Mouse (Mus musculus) heart, embryonic 12.5 days (tissue): ENCODE measurements at regions not wholly inside any gene's neighbourhood (a gene's known extent, or its start where the extent isn't known, plus 50 kb on each side); places are given as distances from the start of the nearest gene placed in this dataset.

Experiments
- ATAC-seq: fragments of 200-750 bp; cut with Nextera tagmentation; 2 replicates; pipeline ENCODE4 v1.8.0; 2017; ENCODE audit warnings: moderate TSS enrichment, moderate library complexity; ENCODE audit not compliant: insufficient number of reproducible peaks, low FRiP score
- H3K27ac ChIP-seq: fragments of 300-500 bp; sonication (generic); 2 replicates; pipeline ENCODE4 v1.5.1; 2016; ENCODE audit warnings: mild to moderate bottlenecking, moderate library complexity; ENCODE audit not compliant: poor library complexity, severe bottlenecking
- H3K27me3 ChIP-seq: fragments of 300-500 bp; sonication (generic); replicated peaks from 2 replicates; pipeline ENCODE4 v1.6.1; 2016; ENCODE audit warnings: mild to moderate bottlenecking, moderate library complexity
- H3K36me3 ChIP-seq: fragments of 300-500 bp; sonication (generic); 2 replicates; pipeline ENCODE4 v1.6.1; 2016; ENCODE audit warnings: mild to moderate bottlenecking, moderate library complexity
- H3K4me1 ChIP-seq: fragments of 300-500 bp; sonication (generic); replicated peaks from 2 replicates; pipeline ENCODE4 v1.6.1; 2016; ENCODE audit warnings: mild to moderate bottlenecking
- H3K4me2 ChIP-seq: fragments of 300-500 bp; sonication (generic); 2 replicates; pipeline ENCODE4 v1.6.1; 2016; ENCODE audit warnings: mild to moderate bottlenecking, moderate library complexity
- H3K4me3 ChIP-seq: fragments of 300-500 bp; sonication (generic); 2 replicates; pipeline ENCODE4 v1.5.1; 2016; ENCODE audit warnings: mild to moderate bottlenecking
- H3K9ac ChIP-seq: fragments of 300-500 bp; sonication (generic); 2 replicates; pipeline ENCODE4 v1.6.1; 2016; ENCODE audit warnings: mild to moderate bottlenecking, moderate library complexity
- H3K9me3 ChIP-seq: fragments of 300-500 bp; sonication (generic); replicated peaks from 2 replicates; pipeline ENCODE4 v1.6.1; 2016; ENCODE audit warnings: mild to moderate bottlenecking, moderate library complexity
- WGBS: fragments of 180-500 bp; shearing (Covaris S2); methylation state at CpG from one replicate; pipeline ENCODE4 v1.1.7; 2016; 5-methylcytosine and 5-hydroxymethylcytosine counted together

DNA sequence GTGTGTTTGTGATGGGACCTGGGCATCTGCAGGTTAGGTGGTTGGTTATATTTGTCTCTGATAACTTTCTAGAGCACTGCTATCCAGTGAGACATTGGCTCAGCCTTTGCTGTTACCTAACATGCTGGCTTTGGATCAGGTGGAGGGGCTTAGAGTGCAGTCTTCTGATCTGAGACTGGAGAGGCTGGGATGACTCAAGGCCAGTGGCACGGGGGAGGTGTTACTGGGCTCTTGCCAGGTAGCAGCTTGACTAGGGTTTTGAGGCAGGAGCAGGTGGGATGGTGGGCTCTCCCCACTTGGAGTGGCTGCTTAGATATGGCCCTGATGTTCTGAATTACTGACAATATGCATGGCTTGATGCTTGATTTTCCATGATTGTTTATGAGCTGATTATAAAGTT is 236.0 kb downstream of the Zfp704 start:
- Histone ChIP-seq H3K9ac (no peak overlapping the region), H3K36me3 (no peaks in the 10 kb centered on the region), H3K4me3 (no peak overlapping the region), H3K4me1 (no peaks in the 10 kb centered on the region), H3K4me2 (no peak overlapping the region), H3K9me3 (peaks cover 7% of the 10 kb centered on the region; the same call in 1 of the 2 replicates), H3K27ac (no peak overlapping the region), H3K27me3 (no peaks in the 10 kb centered on the region)
- ATAC-seq: no peak
- 76% methylated on average over 1 of the region's 1 CpGs for WGBS

- H3K4me1 ChIP-seq: no peaks in the 10 kb centered on the region
- no peak overlapping the region for H3K27ac ChIP-seq
- WGBS: 77% methylated on average over 2 of the region's 2 CpGs
- no peak overlapping the region for H3K4me2 ChIP-seq
- no peak overlapping the region for H3K4me3 ChIP-seq
- ATAC-seq: no peak
- no peaks in the 10 kb centered on the region for H3K36me3 ChIP-seq
- H3K9ac ChIP-seq: no peak overlapping the region
- no peaks in the 10 kb centered on the region for H3K27me3 ChIP-seq
- H3K9me3 ChIP-seq: peaks cover 2% of the 10 kb centered on the region; the same call in 1 of the 2 replicates
These were observed 239.8 kb downstream of the Zfp704 start for GRCm38 (mm10) chr3:9370096-9370495.

DNA sequence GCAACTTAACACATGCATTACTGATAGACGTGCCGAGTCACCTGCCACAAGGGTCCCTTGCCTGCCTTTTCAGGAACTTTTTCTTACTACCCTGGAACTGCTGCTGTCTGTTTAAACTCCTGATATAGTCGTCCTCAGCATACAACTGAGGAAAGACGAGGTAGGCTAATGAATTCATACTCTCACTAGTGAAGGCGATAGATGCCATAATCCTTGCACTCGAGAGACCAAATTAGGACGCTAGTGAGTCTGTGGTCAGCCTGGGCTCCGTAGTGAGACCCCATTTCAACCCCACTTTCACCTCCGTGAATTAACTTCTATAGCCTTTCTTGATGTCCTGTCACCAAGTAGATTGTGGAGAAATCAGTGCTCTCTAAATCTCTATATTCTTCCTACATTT is 244.1 kb downstream of the Zfp704 start:
- no peak for ATAC-seq
- H3K36me3 ChIP-seq: no peaks in the 10 kb centered on the region
- H3K4me2 ChIP-seq: no peak overlapping the region
- H3K27me3 ChIP-seq: no peaks in the 10 kb centered on the region
- 66% methylated on average over 9 of the region's 9 CpGs for WGBS
- no peaks in the 10 kb centered on the region; the same call in 1 of the 2 replicates for H3K4me1 ChIP-seq
- H3K9ac ChIP-seq: no peak overlapping the region
- H3K27ac ChIP-seq: no peak overlapping the region
- peaks cover 2% of the 10 kb centered on the region; the same call in 1 of the 2 replicates for H3K9me3 ChIP-seq
- no peak overlapping the region for H3K4me3 ChIP-seq

DNA sequence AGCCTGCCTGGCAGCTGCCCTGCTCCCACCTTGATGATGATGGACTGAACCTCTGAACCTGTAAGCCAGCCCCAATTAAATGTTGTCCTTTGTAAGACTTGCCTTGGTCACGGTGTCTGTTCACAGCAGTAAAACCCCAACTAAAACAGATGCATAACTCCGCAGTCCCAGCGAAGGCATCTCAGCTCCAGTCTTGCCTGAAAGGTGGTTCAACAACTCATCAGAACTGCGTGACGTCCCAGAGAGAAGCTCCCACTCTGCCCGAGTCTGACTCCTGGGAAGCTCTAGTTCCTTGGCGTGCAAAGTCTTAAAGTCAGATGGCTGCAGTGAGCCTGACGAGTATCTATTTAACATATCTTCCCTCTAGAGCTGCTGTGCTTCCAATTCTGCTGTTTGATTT is 250.7 kb downstream of the Zfp704 start:
- Histone ChIP-seq H3K4me2 (no peak overlapping the region), H3K4me1 (peaks cover 10% of the 10 kb centered on the region), H3K27me3 (no peaks in the 10 kb centered on the region), H3K4me3 (no peak overlapping the region), H3K9me3 (0 out of 2 replicates have a peak, but pooled peaks cover 5% of the 10 kb centered on the region), H3K27ac (no peak overlapping the region), H3K36me3 (no peaks in the 10 kb centered on the region), H3K9ac (no peak overlapping the region)
- 91% methylated on average over 8 of the region's 8 CpGs for WGBS
- ATAC-seq: no peak

GRCm38 (mm10) chr3:9358111-9358510 is 251.8 kb downstream of the Zfp704 start:
- no peak for ATAC-seq
- H3K27ac ChIP-seq: no peak overlapping the region
- 52% methylated on average over 12 of the region's 12 CpGs for WGBS

DNA sequence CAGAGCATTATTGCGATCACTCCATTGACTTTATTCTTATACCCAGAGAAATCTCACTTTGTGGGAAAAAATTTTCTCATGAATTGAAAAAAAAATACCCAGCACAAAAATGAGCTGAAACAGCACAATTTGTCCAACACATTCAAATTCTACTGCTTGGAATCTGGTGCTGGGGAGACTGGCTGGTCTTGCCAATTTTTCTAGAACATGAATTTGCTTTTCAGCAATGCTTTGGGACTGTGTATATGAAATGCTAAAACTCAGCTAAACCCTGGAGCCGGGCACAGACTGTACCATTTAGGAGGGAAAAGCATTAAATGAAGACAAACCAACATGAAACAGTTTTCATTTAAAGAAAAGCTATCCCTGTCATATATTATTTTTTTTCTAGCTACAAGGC is 252.2 kb downstream of the Zfp704 start:
- Histone ChIP-seq H3K4me2 (no peak overlapping the region), H3K4me1 (peaks cover 11% of the 10 kb centered on the region), H3K4me3 (no peak overlapping the region), H3K27me3 (no peaks in the 10 kb centered on the region), H3K9ac (no peak overlapping the region), H3K9me3 (0 out of 2 replicates have a peak, but pooled peaks cover 5% of the 10 kb centered on the region), H3K36me3 (no peaks in the 10 kb centered on the region), H3K27ac (no peak overlapping the region)
- WGBS: 77% methylated on average over 2 of the region's 2 CpGs
- no peak for ATAC-seq

More at GRCm38 (mm10) chr3:9358111-9358510, 251.8 kb downstream of the Zfp704 start:
- no peak overlapping the region for H3K9ac ChIP-seq
- peaks cover 11% of the 10 kb centered on the region for H3K4me1 ChIP-seq
- H3K4me2 ChIP-seq: no peak overlapping the region
- no peak overlapping the region for H3K4me3 ChIP-seq
- no peaks in the 10 kb centered on the region for H3K27me3 ChIP-seq
- H3K9me3 ChIP-seq: 0 out of 2 replicates have a peak, but pooled peaks cover 5% of the 10 kb centered on the region
- no peaks in the 10 kb centered on the region for H3K36me3 ChIP-seq

GRCm38 (mm10) chr3:9355875-9356274 is 254.0 kb downstream of the Zfp704 start:
- Histone ChIP-seq H3K36me3 (no peaks in the 10 kb centered on the region), H3K27ac (no peak overlapping the region), H3K27me3 (no peaks in the 10 kb centered on the region), H3K4me3 (no peak overlapping the region), H3K9me3 (0 out of 2 replicates have a peak, but pooled peaks cover 5% of the 10 kb centered on the region), H3K4me2 (no peak overlapping the region), H3K4me1 (peaks cover 11% of the 10 kb centered on the region), H3K9ac (no peak overlapping the region)
- WGBS: 67% methylated on average over 4 of the region's 4 CpGs
- no peak for ATAC-seq

DNA sequence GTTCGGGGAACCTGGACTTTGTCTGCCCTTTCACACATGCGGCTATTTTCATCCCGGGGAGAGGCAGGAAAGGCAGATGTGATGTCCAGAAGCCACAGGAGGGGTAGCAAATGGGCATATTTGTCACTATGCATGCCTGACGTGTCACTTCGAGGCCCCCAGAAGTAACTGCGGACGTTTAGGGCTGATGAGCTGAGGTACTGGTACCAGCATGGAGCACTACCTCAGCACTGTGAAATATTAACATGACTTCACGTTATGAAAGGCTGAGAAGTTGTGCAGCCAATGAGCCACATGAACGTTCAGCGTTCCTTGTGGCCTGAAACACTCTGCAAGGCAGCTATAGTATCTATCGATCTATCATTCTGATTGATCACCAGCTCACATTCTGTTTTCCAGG is 255.1 kb downstream of the Zfp704 start:
- Histone ChIP-seq H3K27ac (no peak overlapping the region), H3K4me3 (no peak overlapping the region), H3K9ac (no peak overlapping the region), H3K36me3 (no peaks in the 10 kb centered on the region), H3K27me3 (no peaks in the 10 kb centered on the region), H3K9me3 (0 out of 2 replicates have a peak, but pooled peaks cover 5% of the 10 kb centered on the region), H3K4me1 (peaks cover 11% of the 10 kb centered on the region), H3K4me2 (0 out of 2 replicates have a peak overlapping the region, but pooled peaks have one; percentile 8)
- 47% methylated on average over 11 of the region's 11 CpGs for WGBS
- ATAC-seq: no peak

GRCm38 (mm10) chr3:9352251-9352650 is 257.6 kb downstream of the Zfp704 start:
- H3K27me3 ChIP-seq: no peaks in the 10 kb centered on the region
- H3K27ac ChIP-seq: no peak overlapping the region
- no peak for ATAC-seq
- no peak overlapping the region for H3K9ac ChIP-seq
- H3K4me1 ChIP-seq: peaks cover 19% of the 10 kb centered on the region
- no peaks in the 10 kb centered on the region for H3K9me3 ChIP-seq
- no peak overlapping the region for H3K4me3 ChIP-seq
- 67% methylated on average over 7 of the region's 7 CpGs for WGBS
- H3K36me3 ChIP-seq: no peaks in the 10 kb centered on the region
- no peak overlapping the region for H3K4me2 ChIP-seq

GRCm38 (mm10) chr3:9349822-9350221 is 260.1 kb downstream of the Zfp704 start:
- no peak overlapping the region for H3K27ac ChIP-seq
- ATAC-seq: no peak
- H3K36me3 ChIP-seq: no peaks in the 10 kb centered on the region

DNA sequence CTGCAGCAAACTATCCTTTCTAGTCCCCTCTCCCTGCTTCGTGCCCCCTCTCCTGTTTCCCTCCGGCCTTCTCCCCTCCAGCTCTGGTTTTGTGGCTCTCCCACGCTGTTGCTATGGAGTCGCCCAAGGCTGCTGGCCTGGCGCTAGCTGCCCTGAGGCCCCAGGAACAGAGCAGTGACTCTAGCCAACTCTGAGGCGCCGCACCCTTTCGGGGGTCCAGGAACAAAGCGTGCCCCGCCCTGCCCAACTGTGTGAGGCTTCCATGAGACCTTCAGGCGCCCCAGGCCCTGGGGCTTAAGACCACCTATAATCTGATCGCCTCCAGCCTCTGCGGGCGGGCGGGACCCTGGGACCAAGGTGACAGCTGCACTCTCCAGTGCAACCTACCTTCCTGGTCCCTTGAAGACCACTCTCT is 262.4 kb downstream of the Zfp704 start:
- WGBS: 3% methylated on average over 15 of the region's 15 CpGs
- Histone ChIP-seq H3K36me3 (no peaks in the 10 kb centered on the region), H3K9ac (peak overlapping the region; percentile 64), H3K4me3 (peak overlapping the region; percentile 62), H3K27me3 (0 out of 2 replicates have a peak, but pooled peaks cover 7% of the 10 kb centered on the region), H3K4me1 (peaks cover 14% of the 10 kb centered on the region), H3K4me2 (peak overlapping the region; percentile 94), H3K9me3 (no peaks in the 10 kb centered on the region), H3K27ac (peak overlapping the region; percentile 18; the same call in 1 of the 2 replicates)
- ATAC-seq: peak; percentile 75

More at GRCm38 (mm10) chr3:9349822-9350221, 260.1 kb downstream of the Zfp704 start:
- H3K4me3 ChIP-seq: no peak overlapping the region
- no peaks in the 10 kb centered on the region for H3K9me3 ChIP-seq
- H3K4me1 ChIP-seq: peaks cover 16% of the 10 kb centered on the region
- H3K4me2 ChIP-seq: no peak overlapping the region
- 0 out of 2 replicates have a peak, but pooled peaks cover 7% of the 10 kb centered on the region for H3K27me3 ChIP-seq
- H3K9ac ChIP-seq: no peak overlapping the region
- 85% methylated on average over 4 of the region's 4 CpGs for WGBS
